Mouse (Mus musculus) MEL (cell line): ENCODE data around the gene Rasgef1b. TPM values are rescaled to one million over a fixed set of nuclear protein-coding genes. Genes with fewer than 3 reads are reported as not detected.

Source experiments
- DNase-seq: peaks from one replicate; pipeline ENCODE4 v3.0.0; 2011; ENCODE audit warnings: low read depth, low spot score
- H3K27ac ChIP-seq: 2 replicates; pipeline ENCODE4 v1.5.1; 2012; ENCODE audit warnings: low read depth, mild to moderate bottlenecking, control low read depth, low read length, moderate library complexity; ENCODE audit not compliant: control insufficient read depth
- H3K27me3 ChIP-seq, 2 experiments: fragments of 150-350 bp in 1 of 2; sonication (generic) in 1 of 2; 2 replicates each; pipeline ENCODE4 v1.6.1; 2012; ENCODE audit warnings: low read length in 2 of 2, mild to moderate bottlenecking in 2 of 2, improper control_type of control experiment in 1 of 2, moderate library complexity in 1 of 2; ENCODE audit not compliant: insufficient read depth in 2 of 2, control insufficient read depth in 1 of 2
- H3K36me3 ChIP-seq, 2 experiments: 2 replicates each; pipeline ENCODE4 v1.6.1; 2012 to 2014; ENCODE audit warnings: low read length in 2 of 2, improper control_type of control experiment in 1 of 2, inconsistent platforms in 1 of 2, mild to moderate bottlenecking in 1 of 2; ENCODE audit not compliant: insufficient read depth in 2 of 2, control insufficient read depth in 1 of 2
- H3K4me1 ChIP-seq, 2 experiments: fragments of 150-350 bp in 1 of 2; sonication (generic) in 1 of 2; 2 replicates each; pipeline ENCODE4 v1.6.1; 2012; ENCODE audit warnings: low read length in 2 of 2, improper control_type of control experiment in 1 of 2, mild to moderate bottlenecking in 1 of 2; ENCODE audit not compliant: insufficient read depth in 2 of 2, control insufficient read depth in 1 of 2
- H3K4me3 ChIP-seq, 2 experiments: fragments of 150-350 bp in 1 of 2; sonication (generic) in 1 of 2; 2 replicates each; pipeline ENCODE4 v1.5.1; 2012; ENCODE audit warnings: low read depth in 2 of 2, low read length in 2 of 2, mild to moderate bottlenecking in 2 of 2, moderate library complexity in 2 of 2, control low read depth in 1 of 2, improper control_type of control experiment in 1 of 2; ENCODE audit not compliant: control insufficient read depth in 1 of 2, insufficient read depth in 1 of 2
- H3K79me2 ChIP-seq: 2 replicates; pipeline ENCODE4 v1.6.1; 2012; ENCODE audit warnings: mild to moderate bottlenecking, low read length, moderate library complexity; ENCODE audit not compliant: control insufficient read depth, poor library complexity, insufficient read depth
- H3K9ac ChIP-seq: 2 replicates; pipeline ENCODE4 v1.6.1; 2012; ENCODE audit warnings: low read depth, mild to moderate bottlenecking, control low read depth, low read length, moderate library complexity; ENCODE audit not compliant: control insufficient read depth, poor library complexity, severe bottlenecking
- H3K9me3 ChIP-seq: fragments of 150-350 bp; sonication (generic); replicated peaks from 2 replicates; pipeline ENCODE4 v1.6.1; 2012; ENCODE audit warnings: mild to moderate bottlenecking, low read length, improper control_type of control experiment, moderate library complexity; ENCODE audit not compliant: insufficient read depth
- BHLHE40 ChIP-seq: IDR thresholded peaks from 2 replicates; pipeline ENCODE4 v1.6.1; 2012; ENCODE audit warnings: low read depth, mild to moderate bottlenecking, inconsistent platforms, low read length, improper control_type of control experiment, borderline replicate concordance
- E2F4 ChIP-seq: IDR thresholded peaks from 2 replicates; pipeline ENCODE4 v1.6.1; 2011; ENCODE audit warnings: low read depth, low read length, improper control_type of control experiment, borderline replicate concordance
- ELF1 ChIP-seq: IDR thresholded peaks from 2 replicates; pipeline ENCODE4 v1.6.1; 2014; ENCODE audit warnings: low read depth, mild to moderate bottlenecking, inconsistent platforms, low read length, improper control_type of control experiment, moderate library complexity
- HCFC1 ChIP-seq: IDR thresholded peaks from 2 replicates; pipeline ENCODE4 v1.6.1; 2012; ENCODE audit warnings: low read depth, mild to moderate bottlenecking, inconsistent platforms, low read length, improper control_type of control experiment, moderate library complexity
- MAFK ChIP-seq: IDR thresholded peaks from 2 replicates; pipeline ENCODE4 v1.6.1; 2011; ENCODE audit warnings: low read depth, mild to moderate bottlenecking, low read length, improper control_type of control experiment, borderline replicate concordance
- MXI1 ChIP-seq: IDR thresholded peaks from 2 replicates; pipeline ENCODE4 v1.6.1; 2011; ENCODE audit warnings: mild to moderate bottlenecking, low read depth, low read length, improper control_type of control experiment
- MYC ChIP-seq: IDR thresholded peaks from 2 replicates; pipeline ENCODE4 v1.6.1; 2011; ENCODE audit warnings: low read depth, mild to moderate bottlenecking, low read length, improper control_type of control experiment, moderate library complexity
- NELFE ChIP-seq: IDR thresholded peaks from 2 replicates; pipeline ENCODE4 v1.6.1; 2011; ENCODE audit warnings: low read depth, low read length, improper control_type of control experiment
- NRF1 ChIP-seq: IDR thresholded peaks from 2 replicates; pipeline ENCODE4 v1.6.1; 2014; ENCODE audit warnings: low read depth, mild to moderate bottlenecking, inconsistent platforms, low read length, improper control_type of control experiment, moderate library complexity; ENCODE audit not compliant: poor library complexity, insufficient read depth, severe bottlenecking
- POLR2AphosphoS2 ChIP-seq: IDR thresholded peaks from 2 replicates; pipeline ENCODE4 v1.6.1; 2011; ENCODE audit warnings: low read length, improper control_type of control experiment
- RCOR1 ChIP-seq: IDR thresholded peaks from 2 replicates; pipeline ENCODE4 v1.6.1; 2012; ENCODE audit warnings: low read depth, mild to moderate bottlenecking, inconsistent platforms, low read length, improper control_type of control experiment
- TAL1 ChIP-seq: IDR thresholded peaks from 2 replicates; pipeline ENCODE4 v1.6.1; 2012; ENCODE audit warnings: mild to moderate bottlenecking, inconsistent platforms, low read length, moderate library complexity, mixed read lengths
- UBTF ChIP-seq: IDR thresholded peaks from 2 replicates; pipeline ENCODE4 v1.6.1; 2012; ENCODE audit warnings: low read depth, mild to moderate bottlenecking, inconsistent platforms, low read length, improper control_type of control experiment, moderate library complexity, borderline replicate concordance; ENCODE audit not compliant: insufficient read depth
- ZKSCAN1 ChIP-seq: IDR thresholded peaks from 2 replicates; pipeline ENCODE4 v1.6.1; 2012; ENCODE audit warnings: low read depth, mild to moderate bottlenecking, inconsistent platforms, low read length, improper control_type of control experiment, moderate library complexity
- ZMIZ1 ChIP-seq: IDR thresholded peaks from 2 replicates; pipeline ENCODE4 v1.6.1; 2012; ENCODE audit warnings: low read depth, mild to moderate bottlenecking, inconsistent platforms, low read length, improper control_type of control experiment, moderate library complexity
- ZNF384 ChIP-seq: IDR thresholded peaks from 2 replicates; pipeline ENCODE4 v1.6.1; 2012; ENCODE audit warnings: low read depth, mild to moderate bottlenecking, inconsistent platforms, low read length, improper control_type of control experiment
- polyA plus RNA-seq, 2 experiments: library from polyadenylated mRNA; stranded (reverse) in 1 of 2; unstranded in 1 of 2; fragments of >175 nt in 1 of 2; fragments of >200 nt in 1 of 2; gene quantifications; 2 replicates each; pipeline versions ENCODE4 v1.2.1 to v1.2.4; 2012; ENCODE audit warnings: low replicate concordance in 2 of 2, low read depth in 1 of 2; ENCODE audit not compliant: insufficient read length in 2 of 2, insufficient read depth in 1 of 2, missing spikeins in 1 of 2
- total RNA-seq: library from RNA; depleted of rRNA; stranded (reverse); fragments of 300-350 nt; gene quantifications from 2 replicates; pipeline ENCODE4 v1.2.3, GENCODE M21; 2012

Gene Rasgef1b
- total and polyA plus RNA-seq, 3 experiments, result not detected

DNA sequence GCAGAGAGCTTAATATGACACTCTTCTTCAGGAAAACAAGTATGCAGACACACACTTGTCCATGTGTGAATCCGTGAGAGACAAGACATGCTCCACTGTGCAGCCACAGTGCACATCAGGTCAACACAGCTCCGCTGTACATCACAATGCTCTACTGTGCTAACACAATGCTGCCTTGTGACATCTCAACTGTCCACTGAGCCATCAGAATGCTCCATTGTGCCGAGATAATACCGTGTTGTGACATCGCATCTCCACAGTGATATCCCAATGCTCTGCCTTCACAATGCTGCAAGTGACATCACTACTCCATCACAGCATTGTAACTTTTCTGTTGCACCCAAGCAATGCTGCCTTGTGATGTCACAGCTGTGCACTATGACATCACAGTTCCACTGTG, 334.3 kb downstream of the Rasgef1b start:
- no peak for DNase-seq
- Histone ChIP-seq H3K4me3 (no peak overlapping the region), H3K9me3 (no peaks in the 10 kb centered on the region), H3K36me3 (no peaks in the 10 kb centered on the region), H3K27me3 (no peaks in the 10 kb centered on the region), H3K27ac (no peak overlapping the region), H3K9ac (no peak overlapping the region), H3K4me1 (no peaks in the 10 kb centered on the region), H3K79me2 (no peaks in the 10 kb centered on the region)
- no peak for TF ChIP-seq UBTF
- no peak for TF ChIP-seq BHLHE40
- TF ChIP-seq NELFE, result no peak
- TF ChIP-seq HCFC1, result no peak

GRCm38 (mm10) chr5:99391525-99391924, 337.3 kb downstream of the Rasgef1b start:
- TF ChIP-seq ZNF384 (no peak), ZMIZ1 (no peak)
- Histone ChIP-seq H3K27ac (no peak overlapping the region), H3K36me3 (no peaks in the 10 kb centered on the region), H3K9me3 (no peaks in the 10 kb centered on the region), H3K4me3 (no peak overlapping the region), H3K79me2 (no peaks in the 10 kb centered on the region), H3K4me1 (no peaks in the 10 kb centered on the region), H3K9ac (no peak overlapping the region), H3K27me3 (no peaks in the 10 kb centered on the region)
- no peak for DNase-seq

DNA sequence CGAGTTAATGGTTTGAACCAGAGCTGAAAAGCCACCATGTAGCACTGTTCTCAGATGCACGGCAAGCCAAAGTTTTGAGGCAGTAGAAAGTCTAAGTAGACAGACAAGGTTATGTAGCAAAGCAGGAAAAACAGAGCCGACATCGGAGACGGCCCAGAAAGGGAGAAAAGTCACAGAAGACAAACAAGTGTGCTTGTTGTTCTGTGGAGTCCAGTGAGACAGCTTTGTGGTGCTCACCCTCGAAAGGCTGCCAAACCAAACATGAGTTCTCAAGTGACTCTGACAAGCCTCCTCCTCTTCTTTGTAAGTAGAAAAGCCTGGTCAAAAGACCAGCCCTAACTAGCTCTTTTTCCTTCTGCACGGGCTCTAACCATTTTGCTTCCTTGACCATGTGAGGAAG, 338.1 kb downstream of the Rasgef1b start:
- Histone ChIP-seq H3K79me2 (no peaks in the 10 kb centered on the region), H3K4me1 (no peaks in the 10 kb centered on the region), H3K9me3 (no peaks in the 10 kb centered on the region), H3K36me3 (no peaks in the 10 kb centered on the region), H3K4me3 (no peak overlapping the region), H3K27me3 (no peaks in the 10 kb centered on the region), H3K27ac (no peak overlapping the region), H3K9ac (no peak overlapping the region)
- TF ChIP-seq NRF1 (no peak), MAFK (no peak), MXI1 (no peak), TAL1 (no peak), ELF1 (no peak), UBTF (no peak), POLR2AphosphoS2 (no peak), ZNF384 (no peak), ZKSCAN1 (no peak), E2F4 (no peak), MYC (no peak), RCOR1 (no peak)
- DNase-seq, result no peak
